ENCODE assay signal across 10 mouse cellular contexts in genomic region chr16:20509349-20509748, GRCm38 (mm10). TPM values are rescaled to one million over a fixed set of nuclear protein-coding genes. Genes with fewer than 3 reads are reported as not detected.
DNase-seq lines count a peak whose midpoint lies in the region; ATAC-seq and TF ChIP-seq lines count a peak whose summit lies in the region.
"Had no signal": no experiment of that assay in that cellular context is flagged by ENCODE, and none has a peak within 500 bp of the region (broad histone marks: within the 10 kb centered on the region; RNA-seq: fewer than 3 reads in every experiment).

No protein-coding gene starts in this region.

- no peaks in the 10 kb centered on the region for H3K4me1 ChIP-seq in forebrain, postnatal 0 days (ENCODE audit: insufficient read depth)
- no peaks in the 10 kb centered on the region for H3K4me1 ChIP-seq in limb, embryonic 13.5 days
- H3K4me1 ChIP-seq: embryonic facial prominence, embryonic 12.5 days had no signal

- DNase-seq in right cerebral cortex, postnatal 14 days = peak; percentile 40
- DNase-seq in right cerebral cortex, postnatal 36 days (ENCODE audit: low spot score in 2 of 2) = no peak
- peak; percentile 50 for DNase-seq in cerebellum, adult 11 months
- DNase-seq in forebrain, postnatal 0 days = peak; percentile 26
- peak; percentile 27 for DNase-seq in neural tube, embryonic 10.5 days (ENCODE audit: extremely low spot score, low spot score)
- DNase-seq in ovary, adult 18-20 months (ENCODE audit: low spot score) = no peak
- DNase-seq in right cerebral cortex, postnatal 25 days = no peak

- no peak overlapping the region for H3K4me3 ChIP-seq in forebrain, postnatal 0 days (ENCODE audit: low read depth, low read length)
- no peak overlapping the region for H3K4me3 ChIP-seq in limb, embryonic 13.5 days
- H3K4me3 ChIP-seq: embryonic facial prominence, embryonic 12.5 days had no signal

- H3K9ac ChIP-seq in forebrain, postnatal 0 days = no peak overlapping the region
- H3K9ac ChIP-seq in limb, embryonic 13.5 days = no peak overlapping the region
- H3K9ac ChIP-seq: embryonic facial prominence, embryonic 12.5 days had no signal

- 0 out of 2 replicates have a peak, but pooled peaks have one; percentile 36 for ATAC-seq in forebrain, postnatal 0 days
- peak; percentile 40; the same call in 1 of the 2 replicates for ATAC-seq in limb, embryonic 13.5 days (ENCODE audit: low FRiP score, low read depth)

- peaks cover 70% of the 10 kb centered on the region for H3K36me3 ChIP-seq in forebrain, postnatal 0 days (ENCODE audit: insufficient read depth)
- peaks cover 74% of the 10 kb centered on the region for H3K36me3 ChIP-seq in limb, embryonic 13.5 days

- H3K27me3 ChIP-seq in forebrain, postnatal 0 days (ENCODE audit: insufficient read depth, low read length) = no peaks in the 10 kb centered on the region
- H3K27me3 ChIP-seq in limb, embryonic 13.5 days = no peaks in the 10 kb centered on the region
- H3K27me3 ChIP-seq: embryonic facial prominence, embryonic 12.5 days had no signal

- TF ChIP-seq CTCF in forebrain, postnatal 0 days (IDR thresholded peaks at IDR 0.05; ENCODE audit: low read depth) = peak; percentile 54

- H3K9me3 ChIP-seq in forebrain, postnatal 0 days (ENCODE audit: low read length) = no peaks in the 10 kb centered on the region
- no peaks in the 10 kb centered on the region for H3K9me3 ChIP-seq in limb, embryonic 13.5 days
- H3K9me3 ChIP-seq: embryonic facial prominence, embryonic 12.5 days had no signal

- no peak overlapping the region for H3K4me2 ChIP-seq in forebrain, postnatal 0 days (ENCODE audit: low read depth)
- no peak overlapping the region for H3K4me2 ChIP-seq in limb, embryonic 13.5 days (replicated peaks)
- H3K4me2 ChIP-seq: embryonic facial prominence, embryonic 12.5 days had no signal

- WGBS in forebrain, postnatal 0 days = 79% methylated on average over 3 of the region's 3 CpGs
- WGBS in limb, embryonic 13.5 days = 70% methylated on average over 3 of the region's 3 CpGs

- no peak overlapping the region for H3K27ac ChIP-seq in forebrain, postnatal 0 days (ENCODE audit: low read depth, low read length)
- H3K27ac ChIP-seq in limb, embryonic 13.5 days = no peak overlapping the region
- H3K27ac ChIP-seq: embryonic facial prominence, embryonic 12.5 days; macrophage had no signal

RNA-seq across cellular contexts. Expression of gene Dvl3, which starts 7.4 kb away (rescaled TPM):
- total RNA-seq in forebrain, postnatal 0 days (2014; rRNA removed) = 21.1 and 28.6 TPM in 2 replicates
- polyA plus RNA-seq in forebrain, postnatal 0 days (2015; fragmentation: Nextera tagmentation; extraction: Ambion mirVana) = 23.9 and 25.8 TPM in 2 replicates
- polyA plus RNA-seq in limb, embryonic 13.5 days (2015; fragmentation: Nextera tagmentation; extraction: Ambion mirVana) = 28.0 and 28.7 TPM in 2 replicates

RNA-seq across cellular contexts. Expression of gene Eif2b5, which starts 10.7 kb away (rescaled TPM):
- 91.3 and 102 TPM in 2 replicates for total RNA-seq in forebrain, postnatal 0 days (2014; rRNA removed)
- polyA plus RNA-seq in forebrain, postnatal 0 days (2015; fragmentation: Nextera tagmentation; extraction: Ambion mirVana) = 70.8 and 77.6 TPM in 2 replicates
- polyA plus RNA-seq in limb, embryonic 13.5 days (2015; fragmentation: Nextera tagmentation; extraction: Ambion mirVana) = 109 and 113 TPM in 2 replicates

RNA-seq across cellular contexts. Expression of gene Ap2m1, which starts 25.9 kb away (rescaled TPM):
- 958 and 994 TPM in 2 replicates for total RNA-seq in forebrain, postnatal 0 days (2014; rRNA removed)
- 1,434 and 1,486 TPM in 2 replicates for polyA plus RNA-seq in forebrain, postnatal 0 days (2015; fragmentation: Nextera tagmentation; extraction: Ambion mirVana)
- 629 and 657 TPM in 2 replicates for polyA plus RNA-seq in limb, embryonic 13.5 days (2015; fragmentation: Nextera tagmentation; extraction: Ambion mirVana)

RNA-seq across cellular contexts. Expression of gene Abcf3, which starts 39.0 kb away (rescaled TPM):
- 71.7 and 72.7 TPM in 2 replicates for total RNA-seq in forebrain, postnatal 0 days (2014; rRNA removed)
- polyA plus RNA-seq in forebrain, postnatal 0 days (2015; fragmentation: Nextera tagmentation; extraction: Ambion mirVana) = 58.0 and 60.3 TPM in 2 replicates
- 68.1 and 78.1 TPM in 2 replicates for polyA plus RNA-seq in limb, embryonic 13.5 days (2015; fragmentation: Nextera tagmentation; extraction: Ambion mirVana)

Comparison
In these comparisons a context has a peak if more than half of its experiments do, and no peak if none do; other contexts are left out.
1. DNase-seq: peak in right cerebral cortex, postnatal 14 days (single experiment), cerebellum, adult 11 months (single experiment), forebrain, postnatal 0 days (single experiment) and neural tube, embryonic 10.5 days (single experiment); none in right cerebral cortex, postnatal 36 days (0 of 2), ovary, adult 18-20 months (single experiment) and right cerebral cortex, postnatal 25 days (single experiment).